Mouse (Mus musculus): ENCODE measurements around the gene Mpzl2.
"Not testable (repeated sequence)": the region's sequence is repeated elsewhere in the genome, so short reads cannot be mapped to it uniquely, and the experiment has no call there.

The Mpzl2 gene

DNA sequence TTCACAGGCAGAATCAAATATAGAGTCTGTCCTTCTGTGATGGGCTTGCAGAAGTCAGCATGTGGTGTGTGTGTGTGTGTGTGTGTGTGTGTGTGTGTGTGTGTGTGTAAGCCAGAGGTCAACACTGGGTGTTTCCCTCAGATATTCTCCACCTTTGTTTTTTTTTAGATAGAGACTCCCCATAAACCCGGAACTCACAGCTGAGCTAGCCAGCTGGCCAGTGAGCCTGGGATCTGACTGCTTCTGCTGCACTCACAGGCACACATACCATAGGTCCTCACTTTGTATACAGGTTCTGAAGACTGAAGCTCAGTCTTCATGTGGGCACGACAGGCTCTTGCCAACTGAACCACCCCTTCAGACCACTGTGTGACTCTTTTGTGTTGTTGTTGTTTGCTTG lies 7.3 kb upstream of the Mpzl2 start:
- in situ Hi-C loops (cut with MboI; ENCODE audit: low sequenced_read_pairs): no loop called here

DNA sequence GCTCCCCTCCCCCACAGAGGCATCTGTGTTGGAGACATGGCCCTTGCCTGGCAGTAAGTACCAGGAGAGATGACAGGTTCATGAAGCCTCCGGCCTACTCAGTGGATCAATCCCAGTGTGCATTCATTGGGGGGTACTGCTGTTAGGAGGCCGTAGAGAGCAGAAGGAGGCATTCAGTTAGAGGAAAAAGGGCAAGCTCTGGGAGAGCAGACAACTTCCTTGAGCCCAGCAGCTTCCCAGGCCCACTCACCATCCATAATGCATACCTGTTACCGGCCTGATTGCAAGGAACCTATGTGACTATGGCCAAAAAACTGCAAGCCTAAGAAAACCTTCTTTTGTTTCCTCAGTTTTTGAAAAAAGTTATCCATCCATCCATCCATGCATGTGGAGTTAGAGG lies 5.1 kb upstream of the Mpzl2 start:
- in situ Hi-C loops (cut with MboI; ENCODE audit: low sequenced_read_pairs): no loop called here

DNA sequence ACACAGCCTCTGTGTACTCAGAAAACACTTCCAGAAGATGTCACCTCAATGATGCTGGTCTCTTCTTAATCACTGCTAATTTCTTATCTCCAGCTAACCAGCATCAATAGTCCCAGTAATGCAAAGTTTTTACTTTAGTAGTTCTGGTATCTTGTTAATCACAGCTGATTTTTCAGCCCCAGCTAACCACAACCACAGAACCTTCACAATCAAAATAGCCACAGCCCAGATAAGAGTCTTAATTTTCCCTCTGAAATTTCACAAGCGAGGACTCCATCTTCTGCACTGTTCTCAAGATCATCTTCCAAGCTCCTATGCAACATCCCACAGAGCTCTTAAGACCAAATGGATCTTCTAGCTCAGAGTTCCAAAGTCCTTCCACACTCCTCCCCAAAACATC lies 1.8 kb upstream of the Mpzl2 start:
- in situ Hi-C loops (cut with MboI; ENCODE audit: low sequenced_read_pairs): not testable (repeated sequence)

DNA sequence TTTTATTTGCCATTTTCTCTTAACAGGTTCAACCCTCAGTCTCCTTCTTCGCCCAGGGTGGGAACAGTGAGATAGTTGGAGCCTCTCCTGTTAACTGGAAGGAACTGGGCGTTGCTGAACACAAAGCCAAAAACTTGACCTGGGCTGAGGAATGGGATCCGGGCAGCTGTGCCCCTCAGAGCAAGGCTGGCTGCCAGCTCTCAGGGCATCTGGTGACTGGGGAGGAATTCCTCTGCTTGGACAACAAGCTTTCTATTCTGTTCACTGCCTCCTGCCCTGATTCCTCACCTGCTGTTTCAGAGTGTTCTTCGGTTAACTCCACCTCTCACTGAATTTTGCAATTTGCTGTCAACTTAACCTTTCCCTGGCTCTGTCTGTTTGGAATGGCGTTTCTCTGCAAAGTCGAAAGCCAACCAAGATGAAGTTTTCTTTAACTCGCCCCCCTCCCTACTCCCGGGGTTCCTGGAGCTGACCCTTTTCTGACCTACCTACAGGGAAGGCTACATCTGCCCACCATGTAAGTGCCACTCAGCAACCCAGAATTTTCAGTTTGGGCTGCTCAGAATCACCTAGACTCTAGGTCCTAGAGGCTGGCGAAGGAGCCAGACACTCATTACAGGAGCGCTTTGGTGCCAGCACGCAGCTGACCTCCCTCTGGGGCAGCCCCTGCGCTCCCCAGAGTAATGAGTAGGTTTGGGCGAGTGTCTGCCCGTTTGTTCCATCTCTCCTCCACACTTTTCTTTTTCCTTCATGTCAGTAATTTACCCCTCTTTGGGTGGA lies 657 bp downstream of the Mpzl2 start:
- in situ Hi-C loops (cut with MboI; ENCODE audit: low sequenced_read_pairs): no loop called here

DNA sequence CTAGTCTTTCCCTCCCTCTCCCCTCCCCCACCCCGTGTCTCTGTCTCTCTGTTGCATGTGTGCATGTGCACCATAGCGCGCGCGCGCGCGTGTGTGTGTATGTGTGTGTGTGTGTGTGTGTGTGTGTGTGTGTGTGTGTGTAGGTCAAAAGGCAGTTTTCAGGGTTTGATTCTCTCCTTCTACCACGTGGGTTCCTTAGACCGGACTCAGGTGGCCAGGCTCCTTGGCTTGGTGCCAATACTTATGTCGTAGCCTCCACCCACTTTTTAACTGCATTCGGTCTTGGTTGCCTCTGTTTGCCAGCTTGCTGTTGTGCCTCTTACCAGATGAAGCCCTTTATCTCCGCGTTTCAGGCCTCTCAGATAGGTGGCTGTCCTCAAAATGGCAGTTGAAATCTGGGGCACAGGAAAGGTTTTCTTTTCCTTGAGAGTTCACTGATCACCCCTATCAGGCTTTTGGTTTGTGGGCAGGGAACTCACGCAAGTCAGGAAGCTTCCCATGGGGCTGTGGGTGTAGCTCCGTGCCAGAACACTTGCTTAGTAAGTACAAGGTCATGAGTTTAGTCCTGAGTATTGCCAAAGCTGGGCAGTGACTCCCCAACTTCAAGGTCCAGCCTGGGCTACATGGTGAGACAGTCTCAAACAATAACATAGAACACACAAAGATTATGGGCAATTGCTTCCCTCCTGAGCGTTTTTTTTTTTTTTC lies 1.7 kb downstream of the Mpzl2 start:
- in situ Hi-C loops (cut with MboI; ENCODE audit: low sequenced_read_pairs): no loop called here

DNA sequence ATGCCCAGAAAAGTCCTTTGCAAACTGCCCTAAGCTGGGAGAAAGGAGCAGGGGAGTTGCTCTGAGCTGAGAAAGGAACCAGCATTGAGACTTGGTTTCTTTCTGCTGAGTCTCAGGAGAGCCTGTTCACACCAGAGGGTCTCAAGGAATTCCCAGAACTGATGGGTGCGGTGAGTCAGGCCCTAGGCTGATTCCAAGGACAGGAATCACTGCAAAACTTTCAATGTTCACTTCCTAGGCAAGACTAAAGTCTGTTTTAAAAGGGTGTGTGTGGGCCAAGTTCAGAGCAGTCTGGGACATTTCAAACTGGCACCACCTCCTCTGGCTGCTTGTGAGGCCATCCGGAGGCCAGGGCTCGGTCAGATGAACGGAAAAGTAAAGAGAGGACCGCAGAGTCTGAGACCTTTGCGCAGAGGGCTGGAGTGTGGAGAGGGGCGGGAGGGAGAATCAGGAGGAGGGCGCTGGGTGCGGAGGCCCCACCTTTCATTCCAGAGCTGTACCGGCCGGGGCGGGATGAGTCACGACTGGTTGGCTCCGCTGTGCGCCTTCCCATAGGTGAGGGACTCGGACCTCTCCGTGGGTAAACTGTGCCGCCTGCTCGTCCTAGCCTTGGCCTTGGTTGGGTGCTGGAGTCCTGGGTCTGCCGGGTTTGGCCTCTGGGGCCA lies 2.6 kb downstream of the Mpzl2 start:
- in situ Hi-C loops (cut with MboI; ENCODE audit: low sequenced_read_pairs): no loop called here

DNA sequence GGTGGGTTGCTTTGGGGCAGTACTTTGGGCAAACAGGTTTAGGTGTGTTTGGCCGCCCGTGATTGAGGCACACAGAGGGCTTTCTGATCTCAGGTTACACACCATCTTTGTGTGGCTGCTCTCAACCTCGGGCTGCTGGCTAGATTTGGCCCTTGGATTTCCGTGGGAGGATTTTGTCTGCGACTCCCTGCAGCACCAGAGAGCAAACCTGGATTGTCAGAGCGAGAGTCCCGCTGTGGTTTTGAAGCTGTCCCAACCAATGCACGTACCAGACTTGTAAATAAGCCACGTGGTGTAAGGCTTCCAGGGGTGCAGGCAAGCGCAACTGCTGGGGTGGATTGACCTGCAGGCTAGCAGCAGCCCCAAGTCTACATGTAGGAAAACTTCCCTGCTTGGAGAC lies 3.3 kb downstream of the Mpzl2 start:
- in situ Hi-C loops (cut with MboI; ENCODE audit: low sequenced_read_pairs): no loop called here

DNA sequence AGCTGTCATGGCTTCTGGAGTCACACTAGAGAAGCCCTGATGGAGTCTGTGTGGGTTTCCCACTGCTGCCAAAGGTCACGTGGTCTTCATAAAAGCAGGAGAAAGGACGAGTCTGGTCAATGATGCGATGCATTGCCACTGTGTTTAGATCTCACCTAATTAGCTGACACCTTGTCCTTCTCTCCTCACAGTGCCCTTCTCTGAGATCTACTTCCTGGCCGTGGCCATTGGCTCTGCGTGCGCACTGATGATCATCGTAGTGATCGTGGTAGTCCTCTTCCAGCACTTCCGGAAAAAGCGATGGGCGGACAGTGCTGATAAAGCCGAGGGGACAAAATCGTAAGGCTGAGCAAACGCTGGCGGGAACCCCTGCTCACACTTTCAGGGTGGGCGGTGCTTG lies 7.4 kb downstream of the Mpzl2 start:
- in situ Hi-C loops (cut with MboI; ENCODE audit: low sequenced_read_pairs): no loop called here

DNA sequence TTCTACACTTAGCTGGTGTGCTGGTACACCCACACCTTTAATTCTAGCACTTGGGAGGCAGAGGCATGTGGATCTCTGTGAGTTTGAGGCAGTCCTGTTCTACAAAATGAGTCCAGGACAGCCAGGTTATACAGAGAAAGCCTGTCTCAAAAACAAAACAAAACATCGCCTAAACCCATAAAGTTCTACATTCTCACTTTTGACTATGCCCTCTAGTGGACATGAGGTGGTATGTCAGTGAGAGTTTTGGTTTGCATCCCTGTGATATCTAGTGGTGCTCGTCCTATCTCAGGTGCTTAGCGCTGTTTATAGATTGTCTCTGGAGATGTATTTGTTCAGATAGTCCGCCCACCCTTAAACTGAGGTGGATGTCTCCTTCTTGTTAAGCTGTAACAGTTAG lies 8.9 kb downstream of the Mpzl2 start:
- in situ Hi-C loops (cut with MboI; ENCODE audit: low sequenced_read_pairs): no loop called here

DNA sequence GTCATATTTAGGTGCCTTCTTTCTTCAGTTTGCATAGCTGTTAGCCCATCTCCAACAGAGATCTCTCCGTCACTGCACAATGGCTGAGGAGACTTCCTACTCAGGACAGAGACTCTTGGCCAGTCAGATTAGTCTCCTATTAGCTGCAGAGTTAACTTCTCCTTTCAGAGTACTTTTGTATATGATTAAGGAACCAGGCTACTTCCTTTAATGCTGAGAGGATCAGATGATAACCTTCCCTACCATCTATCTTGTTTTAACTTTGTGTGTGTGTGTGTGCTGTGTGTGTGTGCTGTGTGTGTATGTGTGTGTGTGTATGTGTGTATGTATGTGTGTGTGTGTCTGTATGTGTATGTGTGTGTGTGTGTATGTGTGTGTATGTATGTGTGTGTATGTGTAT lies 10.1 kb downstream of the Mpzl2 start:
- in situ Hi-C loops (cut with MboI; ENCODE audit: low sequenced_read_pairs): no loop called here

DNA sequence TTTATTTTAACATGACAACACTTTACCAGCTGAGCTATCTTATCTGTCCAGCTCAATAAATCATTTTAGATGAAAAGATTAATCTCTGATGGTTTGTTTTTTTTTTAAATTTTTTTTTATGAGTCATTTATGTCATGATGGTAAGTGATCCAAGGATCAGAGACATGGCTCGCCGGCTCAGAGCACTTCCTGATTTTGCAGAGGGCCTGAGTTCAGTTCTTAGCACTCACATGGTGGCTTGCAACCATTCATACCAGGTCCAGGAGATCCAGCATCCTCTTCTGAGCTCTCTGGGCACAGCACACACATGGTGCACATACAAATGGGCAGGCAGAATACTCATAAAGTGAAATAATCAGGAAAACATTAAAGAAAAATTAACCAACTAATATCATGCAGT lies 10.7 kb downstream of the Mpzl2 start:
- in situ Hi-C loops (cut with MboI; ENCODE audit: low sequenced_read_pairs): no loop called here

DNA sequence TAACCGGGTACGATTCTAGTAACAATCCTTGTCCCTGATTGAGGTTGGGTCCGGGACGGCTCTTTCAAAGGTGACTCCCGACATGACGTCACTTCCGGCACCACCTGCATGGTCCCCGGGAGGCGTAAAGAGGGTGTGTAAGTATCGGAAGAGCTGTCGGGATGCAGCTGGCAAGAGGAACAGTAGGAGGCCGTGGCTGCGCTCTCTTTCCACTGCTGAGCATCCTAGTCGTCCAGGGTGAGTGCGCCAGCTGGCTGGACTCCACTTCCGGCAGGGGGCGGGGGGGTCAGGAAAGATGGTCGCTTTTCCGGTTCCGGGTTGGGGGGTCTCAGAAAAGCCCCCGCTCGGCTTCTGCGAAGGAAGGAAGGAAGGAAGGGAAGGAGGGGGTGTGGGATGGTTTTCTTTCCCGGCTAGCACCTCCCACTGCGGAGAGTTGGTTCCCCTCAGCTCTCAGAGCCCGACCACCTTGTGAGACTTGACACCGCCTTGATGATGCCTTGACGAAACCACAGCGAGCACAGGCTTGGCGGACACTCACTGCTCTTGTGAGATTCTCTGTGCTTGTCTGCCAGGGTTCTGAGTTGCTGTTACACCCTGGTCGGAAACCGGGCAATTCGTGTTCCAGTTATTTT lies 15.6 kb downstream of the Mpzl2 start, which contains the start of gene Mpzl3:
Gene Mpzl3 (plus strand): TSS at position 105 of the 632 bp plus-strand sequence.
- in situ Hi-C loops (cut with MboI; ENCODE audit: low sequenced_read_pairs): no loop called here

DNA sequence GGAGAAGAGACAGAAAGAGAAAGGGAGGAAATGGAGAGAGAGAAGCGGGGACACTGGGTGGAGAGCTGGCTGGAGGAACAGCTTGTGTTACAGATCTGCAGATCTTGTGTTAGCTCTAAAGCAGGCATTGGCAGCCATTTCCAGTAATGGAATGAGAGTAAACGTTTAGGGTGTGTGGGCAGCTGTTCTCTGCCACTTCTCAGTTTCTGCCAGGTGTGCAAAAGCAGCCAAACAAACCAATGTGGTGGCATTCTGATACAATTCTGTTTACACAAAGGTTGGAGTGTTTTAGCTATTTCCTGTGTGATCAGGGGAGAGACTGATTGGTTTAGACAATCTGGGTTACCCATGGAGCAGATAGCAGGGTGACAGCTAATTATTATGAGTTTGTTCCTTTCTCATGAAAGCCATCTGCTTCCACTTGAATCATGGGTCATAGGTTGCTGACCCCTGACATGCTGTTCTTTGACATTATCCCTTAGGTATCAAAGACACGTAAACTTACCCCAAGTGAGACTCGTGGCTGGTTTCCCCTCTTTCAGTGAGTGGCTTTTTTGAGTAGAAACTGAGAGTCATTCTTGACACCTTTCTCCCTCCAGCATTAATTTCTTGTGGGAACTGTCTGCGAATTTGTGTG lies 18.8 kb downstream of the Mpzl2 start:
- in situ Hi-C loops (cut with MboI; ENCODE audit: low sequenced_read_pairs): no loop called here

DNA sequence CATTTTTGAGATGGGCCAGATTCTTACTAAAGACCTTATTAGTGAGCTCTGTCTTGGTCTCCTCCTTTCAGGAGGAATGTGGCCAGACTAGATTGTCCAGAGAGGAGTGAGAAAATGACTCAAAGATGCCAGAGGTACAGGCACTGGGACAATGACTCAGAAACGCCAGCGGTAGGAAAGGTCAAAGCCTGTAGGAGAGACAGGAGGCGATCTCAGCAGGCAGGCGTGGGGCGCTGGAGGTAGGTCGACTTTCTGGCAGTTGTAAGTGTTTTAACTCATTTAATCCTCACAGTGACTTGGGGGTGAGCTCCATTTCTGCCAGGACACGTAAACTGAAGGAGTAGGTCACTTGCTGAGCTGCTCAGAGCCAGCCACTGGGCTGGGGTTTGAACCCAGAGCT lies 20.6 kb downstream of the Mpzl2 start:
- in situ Hi-C loops (cut with MboI; ENCODE audit: low sequenced_read_pairs): no loop called here

DNA sequence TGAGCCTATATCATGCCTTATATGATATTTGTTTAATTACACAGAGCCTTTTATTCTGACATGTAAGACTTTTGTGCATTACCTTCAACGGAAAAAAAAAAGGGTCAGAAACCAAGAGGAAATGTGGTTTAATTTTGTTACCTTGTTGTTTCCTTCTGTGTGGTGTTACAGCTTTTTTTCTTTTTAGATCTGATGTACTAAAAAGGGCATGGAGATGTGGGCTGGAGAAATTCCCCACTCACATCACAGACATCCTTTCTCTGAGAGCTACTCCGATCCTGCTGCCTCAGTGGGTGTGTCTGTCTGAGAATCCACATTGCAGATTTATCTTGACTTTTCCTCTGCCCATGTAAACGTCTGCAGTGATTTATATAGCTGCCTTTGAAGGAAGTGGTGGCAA lies 23.1 kb downstream of the Mpzl2 start:
- in situ Hi-C loops (cut with MboI; ENCODE audit: low sequenced_read_pairs): no loop called here

DNA sequence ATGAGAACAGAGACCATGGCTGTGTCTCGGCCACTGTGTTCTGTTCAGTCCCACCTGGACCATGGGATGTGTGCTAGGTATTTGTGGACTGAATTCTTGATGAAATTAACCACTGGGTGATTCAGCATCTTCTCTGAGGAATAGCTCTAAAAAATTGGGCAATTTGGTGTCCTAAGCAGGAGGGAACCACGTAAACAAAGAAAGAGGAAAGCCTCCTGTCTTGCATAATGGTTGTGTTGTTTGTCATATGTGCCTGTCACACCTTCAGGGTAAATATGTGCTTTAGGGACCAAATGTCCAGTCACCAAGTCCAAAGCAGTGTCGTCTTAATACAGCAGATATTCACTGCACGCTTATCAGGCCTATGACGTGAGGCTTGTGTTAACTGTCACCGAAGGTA lies 24.8 kb downstream of the Mpzl2 start:
- in situ Hi-C loops (cut with MboI; ENCODE audit: low sequenced_read_pairs): no loop called here

DNA sequence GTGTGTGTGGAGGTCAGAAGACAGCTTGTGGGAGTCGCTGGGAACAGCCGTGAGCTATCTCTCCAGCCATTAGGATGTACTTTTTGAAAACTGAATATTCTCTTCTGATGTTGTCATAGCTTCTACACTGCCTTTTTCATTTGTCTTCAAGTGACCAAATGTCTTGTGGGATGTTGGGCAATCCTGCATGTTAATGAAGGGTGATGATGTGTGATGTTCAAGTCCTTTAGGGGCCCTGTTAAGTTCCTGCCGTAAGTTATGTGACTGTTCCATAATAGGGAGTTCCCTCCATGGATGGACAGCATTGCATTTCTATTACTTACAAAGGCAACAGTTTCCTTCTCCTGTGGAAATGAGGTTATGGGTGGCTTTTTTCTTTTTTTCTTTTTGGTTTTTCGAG lies 27.1 kb downstream of the Mpzl2 start:
- in situ Hi-C loops (cut with MboI; ENCODE audit: low sequenced_read_pairs): no loop called here

DNA sequence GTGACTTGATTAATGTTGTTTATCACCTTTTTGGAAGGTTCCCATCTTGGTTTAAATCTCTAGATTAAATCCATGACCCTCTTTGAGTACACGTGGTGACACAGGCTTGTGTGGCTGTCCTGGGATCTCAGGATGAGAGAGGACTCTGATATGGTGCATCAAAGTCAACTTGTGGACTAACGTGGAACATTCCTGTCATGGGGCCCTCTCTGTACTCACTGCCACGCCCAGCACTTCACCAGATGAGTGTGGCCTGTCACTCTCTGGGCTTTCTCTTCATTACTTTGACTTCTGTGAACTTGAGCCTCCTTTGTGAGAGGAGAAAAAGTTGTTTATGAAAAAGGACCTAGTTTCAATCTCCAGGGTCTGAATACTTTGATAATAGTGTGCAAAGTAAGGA lies 32.2 kb downstream of the Mpzl2 start:
- in situ Hi-C loops (cut with MboI; ENCODE audit: low sequenced_read_pairs): no loop called here

DNA sequence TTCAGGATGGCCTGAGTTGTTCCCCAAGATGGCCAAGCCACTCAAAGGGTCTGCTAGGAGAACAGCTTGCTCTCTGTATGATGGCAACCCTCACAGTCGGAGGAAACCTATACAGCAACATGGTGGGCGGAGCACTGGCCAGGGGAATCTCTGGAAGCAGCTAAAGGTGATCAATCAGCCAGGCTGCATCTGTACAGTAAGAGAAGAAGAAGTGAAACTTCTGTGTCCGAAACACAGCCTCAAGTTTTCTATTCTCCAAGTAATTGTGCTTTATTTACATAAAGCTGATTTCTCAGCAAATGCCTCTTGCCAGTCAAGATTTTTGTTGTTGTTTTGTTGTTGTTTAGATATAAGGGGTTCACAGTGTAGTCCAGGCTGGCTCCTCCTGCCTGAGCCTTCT lies 38.3 kb downstream of the Mpzl2 start:
- in situ Hi-C loops (cut with MboI; ENCODE audit: low sequenced_read_pairs): no loop called here

DNA sequence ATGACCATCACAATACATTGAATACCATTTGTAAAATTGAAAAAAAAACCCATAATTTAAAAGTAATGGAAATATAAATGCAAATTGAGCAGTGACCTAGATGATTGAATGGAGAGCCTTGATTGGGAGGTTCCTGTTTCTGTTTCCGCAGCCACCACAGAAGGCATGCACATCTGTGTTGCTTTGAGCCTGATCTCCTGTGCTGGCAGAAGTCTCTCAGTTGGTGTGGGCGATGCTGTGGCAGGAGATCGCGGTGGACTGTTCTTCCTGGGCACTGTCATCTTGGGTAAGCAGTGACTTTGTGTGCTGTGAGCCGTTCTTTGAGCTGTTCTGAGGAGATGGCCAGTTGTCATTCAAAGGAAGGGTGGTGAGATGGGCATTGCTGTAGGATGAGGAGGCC lies 39.4 kb downstream of the Mpzl2 start, which contains the start of gene Jaml:
Gene Jaml (plus strand): TSS at position 173 of the 400 bp plus-strand sequence.
- in situ Hi-C loops (cut with MboI; ENCODE audit: low sequenced_read_pairs): no loop called here

DNA sequence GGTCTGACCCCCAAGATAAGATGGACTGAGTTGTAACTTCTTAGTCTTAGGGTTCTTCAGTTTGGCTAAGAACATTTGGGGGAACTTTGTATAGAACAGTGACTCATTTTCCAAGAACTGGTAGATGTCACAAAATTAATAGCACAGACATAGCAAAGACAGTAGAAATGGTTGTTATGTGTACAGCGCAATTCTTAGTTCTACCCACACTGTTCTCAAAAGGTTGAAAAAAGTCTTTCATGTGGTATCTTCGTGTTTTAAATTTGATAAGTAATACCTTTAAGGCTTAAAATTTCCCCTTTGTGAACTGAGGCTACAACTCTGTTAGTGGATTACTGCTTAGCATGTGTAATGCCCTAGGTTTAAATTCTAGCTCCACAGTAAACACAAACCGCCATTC lies 43.5 kb downstream of the Mpzl2 start:
- in situ Hi-C loops (cut with MboI; ENCODE audit: low sequenced_read_pairs): no loop called here
